Mouse (Mus musculus): ENCODE data around the gene Sh3bp4. TPM values are rescaled to one million over a fixed set of nuclear protein-coding genes. Genes with fewer than 3 reads are reported as not detected.

Sh3bp4 gene
- 16.3 and 17.0 TPM in 2 replicates for polyA plus RNA-seq (2015; fragmentation: Nextera tagmentation; extraction: Ambion mirVana)

DNA sequence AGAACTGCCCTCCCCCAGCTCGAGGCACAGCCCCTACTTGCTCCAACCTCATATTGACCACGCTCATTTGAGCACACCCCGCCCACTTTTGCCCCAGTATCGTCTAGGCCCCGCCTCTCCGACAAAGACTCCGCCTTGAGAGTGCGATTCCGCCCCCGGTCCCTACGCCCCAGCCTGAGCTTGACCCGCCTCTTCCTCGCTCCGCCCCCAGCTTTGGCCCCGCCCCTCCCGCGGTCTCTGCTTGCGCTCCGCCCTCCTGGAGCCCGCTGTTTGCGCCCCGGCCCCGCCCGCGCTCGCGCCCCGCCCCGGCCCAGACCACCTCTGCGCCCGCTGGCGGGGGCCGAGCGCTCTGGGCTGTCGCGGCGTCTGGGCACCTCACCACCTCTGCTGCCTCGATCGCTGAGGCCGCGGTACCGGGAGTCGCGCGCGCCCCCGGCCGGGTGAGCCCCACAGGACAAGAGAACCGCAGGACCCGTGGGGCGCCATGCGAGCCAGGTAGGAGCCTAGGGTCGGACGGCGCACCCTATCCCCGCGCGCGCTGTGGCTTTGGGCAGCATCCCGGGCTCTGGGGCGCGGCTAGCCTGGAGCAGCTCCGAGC is at the start of gene Sh3bp4:
TSS of gene Sh3bp4 (plus strand) at position 313 of the 598 bp plus-strand sequence.
- Histone ChIP-seq H3K27ac (peak within 1 kb of the TSS; percentile 84), H3K4me1 (replicated peaks) (peaks cover 37% of the 10 kb centered on the region), H3K27me3 (replicated peaks) (no peaks in the 10 kb centered on the region), H3K9ac (peak within 1 kb of the TSS; percentile 80), H3K4me2 (replicated peaks) (peak within 1 kb of the TSS; percentile 70), H3K4me3 (replicated peaks) (peak within 1 kb of the TSS; percentile 87), H3K36me3 (no peaks in the 10 kb centered on the region), H3K9me3 (no peaks in the 10 kb centered on the region)
- ATAC-seq: peak; percentile 94
- under 1% methylated on average over 56 of the region's 63 CpGs for WGBS

DNA sequence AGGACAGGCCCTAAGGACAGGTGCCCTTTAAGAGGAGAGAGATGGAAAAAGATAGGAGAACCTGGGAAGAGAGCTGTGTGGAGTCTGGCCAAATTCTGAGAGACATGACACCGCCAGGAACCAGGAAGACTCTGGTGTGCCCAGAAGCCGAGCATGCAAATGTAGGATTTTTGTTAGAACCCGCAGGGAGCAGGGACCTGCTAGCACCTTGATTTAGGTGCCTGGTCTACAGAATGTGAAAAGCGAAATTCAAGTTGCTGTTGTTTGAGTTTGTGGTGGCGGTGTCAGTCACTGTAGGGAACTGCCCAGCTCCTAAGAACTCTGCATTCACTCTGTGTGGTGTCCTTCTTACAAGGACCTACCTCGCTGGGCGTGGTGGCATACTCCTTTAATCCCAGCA is 47.2 kb upstream of the Sh3bp4 start:
- Histone ChIP-seq H3K4me1 (replicated peaks) (peaks cover 16% of the 10 kb centered on the region), H3K27me3 (replicated peaks) (no peaks in the 10 kb centered on the region), H3K4me3 (replicated peaks) (no peak overlapping the region), H3K4me2 (replicated peaks) (no peak overlapping the region), H3K27ac (no peak overlapping the region), H3K36me3 (no peaks in the 10 kb centered on the region), H3K9ac (no peak overlapping the region), H3K9me3 (no peaks in the 10 kb centered on the region)
- 87% methylated on average over 7 of the region's 7 CpGs for WGBS
- no peak for ATAC-seq

DNA sequence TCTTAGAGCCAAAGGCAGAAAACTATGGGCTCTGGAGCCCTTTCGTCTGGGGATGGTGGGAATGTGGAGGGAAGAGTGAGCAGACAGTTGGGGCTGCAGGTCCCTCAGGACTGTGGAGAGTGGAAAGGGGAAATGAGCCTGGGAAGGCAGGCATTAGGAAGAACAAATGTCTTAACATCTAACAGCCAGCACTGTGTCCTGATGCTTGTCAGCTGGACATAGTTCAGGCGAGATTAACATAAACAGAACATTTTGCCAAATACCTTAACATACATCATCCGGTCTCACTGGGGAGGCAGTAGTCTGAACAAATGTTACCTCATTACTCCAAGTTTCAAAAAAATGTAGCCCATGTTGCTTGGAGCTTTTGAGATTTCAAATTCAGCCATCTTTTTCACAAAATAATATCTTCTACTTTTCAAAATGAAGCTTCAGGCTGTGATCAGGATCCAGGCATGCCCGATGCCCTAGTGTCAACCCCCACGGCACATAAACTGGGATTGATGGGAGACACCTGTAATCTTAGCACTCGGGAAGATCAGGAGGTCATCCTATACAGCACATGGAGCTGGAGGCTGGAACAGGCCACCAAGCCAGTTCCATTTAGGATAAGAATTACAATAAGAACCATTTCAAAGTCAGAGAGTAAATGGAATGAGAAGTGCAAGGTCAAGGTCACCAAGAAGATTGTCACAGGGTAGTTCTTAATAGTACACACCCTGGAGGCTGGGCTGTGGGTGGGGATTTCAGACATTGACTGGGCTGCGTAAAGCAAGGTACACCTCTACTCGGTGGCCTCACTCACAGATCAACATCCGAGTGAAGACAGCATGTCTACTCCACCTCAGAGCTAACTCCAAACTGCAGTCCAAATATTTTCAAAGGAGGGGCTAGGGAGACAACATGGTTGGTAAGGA is 45.3 kb upstream of the Sh3bp4 start:
- Histone ChIP-seq H3K36me3 (no peaks in the 10 kb centered on the region), H3K27me3 (replicated peaks) (no peaks in the 10 kb centered on the region), H3K4me1 (replicated peaks) (peaks cover 16% of the 10 kb centered on the region), H3K9ac (no peak overlapping the region), H3K9me3 (no peaks in the 10 kb centered on the region), H3K4me2 (replicated peaks) (no peak overlapping the region), H3K4me3 (replicated peaks) (no peak overlapping the region), H3K27ac (peak overlapping the region; percentile 88)
- ATAC-seq: peak; percentile 74
- WGBS: 27% methylated on average over 9 of the region's 9 CpGs

DNA sequence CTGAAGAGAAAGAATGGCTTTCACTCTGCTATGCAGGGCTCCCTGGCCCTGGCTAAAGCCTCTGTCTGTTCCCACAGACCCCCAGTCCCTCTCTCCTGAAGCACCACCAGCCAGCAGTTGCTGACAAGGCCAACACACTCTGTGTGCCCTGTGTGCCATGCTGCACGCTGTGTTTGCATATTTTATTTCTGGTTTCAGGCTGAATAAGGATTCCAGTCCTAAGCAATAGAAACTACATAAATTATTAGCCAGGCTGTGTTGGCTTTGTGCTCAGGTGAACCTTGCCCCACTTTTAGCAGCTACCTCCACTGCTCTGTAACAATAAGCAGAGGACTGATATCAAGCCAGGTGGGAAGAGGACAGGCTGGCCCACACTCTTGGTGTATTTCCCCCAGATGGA is 44.2 kb upstream of the Sh3bp4 start:
- WGBS: 37% methylated on average over 1 of the region's 1 CpGs
- Histone ChIP-seq H3K4me1 (replicated peaks) (peaks cover 16% of the 10 kb centered on the region), H3K36me3 (no peaks in the 10 kb centered on the region), H3K4me3 (replicated peaks) (no peak overlapping the region), H3K9me3 (no peaks in the 10 kb centered on the region), H3K4me2 (replicated peaks) (peak overlapping the region; percentile 32), H3K9ac (0 out of 2 replicates have a peak overlapping the region, but pooled peaks have one; percentile 8), H3K27ac (peak overlapping the region; percentile 88), H3K27me3 (replicated peaks) (no peaks in the 10 kb centered on the region)
- peak; percentile 87 for ATAC-seq

GRCm38 (mm10) chr1:89029136-89029927 is 40.9 kb upstream of the Sh3bp4 start:
- 64% methylated on average over 11 of the region's 11 CpGs for WGBS
- ATAC-seq: no peak

DNA sequence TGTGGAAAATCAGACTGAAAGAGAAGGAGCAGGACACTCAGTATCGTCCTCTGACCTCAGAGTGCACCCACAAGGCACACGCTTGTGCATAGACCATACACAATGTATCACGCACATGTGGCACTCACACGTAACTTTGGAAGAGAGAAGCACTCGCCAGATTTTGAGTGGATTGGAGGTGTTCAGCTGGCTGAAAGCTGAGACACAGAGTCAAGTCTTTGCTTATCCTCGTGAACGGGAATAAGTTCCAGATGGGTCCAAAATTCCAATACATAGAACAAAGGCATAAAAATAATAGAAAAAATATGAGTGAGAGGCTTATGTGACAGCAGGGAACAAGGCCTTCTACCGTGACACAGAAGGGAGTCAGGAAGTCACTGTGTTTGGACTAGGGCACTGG is 36.6 kb upstream of the Sh3bp4 start:
- 47% methylated on average over 8 of the region's 8 CpGs for WGBS
- no peaks in the 10 kb centered on the region for H3K36me3 ChIP-seq
- H3K4me1 ChIP-seq (replicated peaks): no peaks in the 10 kb centered on the region; the same call in none of the 2 replicates
- no peak for ATAC-seq
- H3K4me2 ChIP-seq (replicated peaks): no peak overlapping the region
- no peaks in the 10 kb centered on the region for H3K27me3 ChIP-seq (replicated peaks)
- H3K9me3 ChIP-seq: no peaks in the 10 kb centered on the region
- H3K4me3 ChIP-seq (replicated peaks): no peak overlapping the region
- no peak overlapping the region for H3K27ac ChIP-seq
- no peak overlapping the region for H3K9ac ChIP-seq

More at GRCm38 (mm10) chr1:89029136-89029927, 40.9 kb upstream of the Sh3bp4 start:
- Histone ChIP-seq H3K4me3 (replicated peaks) (no peak overlapping the region), H3K9me3 (no peaks in the 10 kb centered on the region), H3K27me3 (replicated peaks) (no peaks in the 10 kb centered on the region), H3K9ac (no peak overlapping the region), H3K36me3 (no peaks in the 10 kb centered on the region), H3K4me2 (replicated peaks) (no peak overlapping the region), H3K4me1 (replicated peaks) (peaks cover 16% of the 10 kb centered on the region), H3K27ac (0 out of 2 replicates have a peak overlapping the region, but pooled peaks have one; percentile 2)

DNA sequence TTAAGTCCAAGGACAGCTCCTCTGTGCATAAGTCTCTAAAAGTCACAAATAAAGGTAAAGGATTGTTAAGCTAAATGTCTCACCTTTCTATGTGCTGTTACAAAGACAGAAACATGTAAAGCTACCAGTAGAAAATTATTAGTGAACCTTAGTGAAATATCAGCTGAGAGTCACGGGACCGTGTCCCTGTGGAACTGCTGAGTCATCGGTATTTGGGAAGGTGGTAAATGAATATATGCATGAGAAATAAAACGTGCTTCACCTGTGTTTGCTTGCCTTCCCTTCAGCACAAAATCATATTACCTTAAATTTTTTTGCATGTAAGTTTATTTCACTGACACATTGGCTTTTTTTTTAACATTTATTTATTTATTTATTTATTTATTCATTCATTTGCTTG is 36.2 kb upstream of the Sh3bp4 start:
- H3K4me1 ChIP-seq (replicated peaks): no peaks in the 10 kb centered on the region; the same call in none of the 2 replicates
- no peaks in the 10 kb centered on the region for H3K27me3 ChIP-seq (replicated peaks)
- H3K36me3 ChIP-seq: no peaks in the 10 kb centered on the region
- H3K4me3 ChIP-seq (replicated peaks): no peak overlapping the region
- 79% methylated on average over 4 of the region's 4 CpGs for WGBS
- no peak overlapping the region for H3K4me2 ChIP-seq (replicated peaks)
- no peak overlapping the region for H3K27ac ChIP-seq
- ATAC-seq: no peak
- H3K9ac ChIP-seq: no peak overlapping the region
- H3K9me3 ChIP-seq: no peaks in the 10 kb centered on the region

GRCm38 (mm10) chr1:89035115-89035514 is 35.1 kb upstream of the Sh3bp4 start:
- no peaks in the 10 kb centered on the region for H3K9me3 ChIP-seq
- no peaks in the 10 kb centered on the region for H3K27me3 ChIP-seq (replicated peaks)
- ATAC-seq: no peak
- no peaks in the 10 kb centered on the region for H3K36me3 ChIP-seq
- H3K4me1 ChIP-seq (replicated peaks): no peaks in the 10 kb centered on the region; the same call in 1 of the 2 replicates
- no peak overlapping the region for H3K4me3 ChIP-seq (replicated peaks)
- H3K27ac ChIP-seq: no peak overlapping the region
- H3K9ac ChIP-seq: no peak overlapping the region
- H3K4me2 ChIP-seq (replicated peaks): no peak overlapping the region
- WGBS: 85% methylated on average over 5 of the region's 5 CpGs

GRCm38 (mm10) chr1:89039836-89040235 is 30.4 kb upstream of the Sh3bp4 start:
- WGBS: 22% methylated on average over 2 of the region's 2 CpGs

GRCm38 (mm10) chr1:89041290-89041689 is 28.9 kb upstream of the Sh3bp4 start:
- H3K36me3 ChIP-seq: no peaks in the 10 kb centered on the region
- H3K4me1 ChIP-seq (replicated peaks): 0 out of 2 replicates have a peak, but pooled peaks cover 4% of the 10 kb centered on the region
- WGBS: 39% methylated on average over 5 of the region's 5 CpGs
- H3K27me3 ChIP-seq (replicated peaks): no peaks in the 10 kb centered on the region
- H3K9ac ChIP-seq: no peak overlapping the region
- no peak overlapping the region for H3K4me3 ChIP-seq (replicated peaks)
- no peaks in the 10 kb centered on the region for H3K9me3 ChIP-seq
- 0 out of 2 replicates have a peak, but pooled peaks have one; percentile 51 for ATAC-seq
- peak overlapping the region; percentile 17; the same call in 1 of the 2 replicates for H3K27ac ChIP-seq
- H3K4me2 ChIP-seq (replicated peaks): no peak overlapping the region

More at GRCm38 (mm10) chr1:89039836-89040235, 30.4 kb upstream of the Sh3bp4 start:
- H3K27me3 ChIP-seq (replicated peaks): no peaks in the 10 kb centered on the region
- H3K36me3 ChIP-seq: no peaks in the 10 kb centered on the region
- H3K9me3 ChIP-seq: no peaks in the 10 kb centered on the region
- H3K4me1 ChIP-seq (replicated peaks): 0 out of 2 replicates have a peak, but pooled peaks cover 4% of the 10 kb centered on the region
- no peak overlapping the region for H3K27ac ChIP-seq
- no peak for ATAC-seq
- H3K4me3 ChIP-seq (replicated peaks): no peak overlapping the region
- no peak overlapping the region for H3K4me2 ChIP-seq (replicated peaks)
- no peak overlapping the region for H3K9ac ChIP-seq

GRCm38 (mm10) chr1:89042081-89042480 is 28.1 kb upstream of the Sh3bp4 start:
- WGBS: 72% methylated on average over 4 of the region's 4 CpGs
- no peak overlapping the region for H3K9ac ChIP-seq
- no peak overlapping the region for H3K4me3 ChIP-seq (replicated peaks)
- ATAC-seq: no peak
- H3K27me3 ChIP-seq (replicated peaks): no peaks in the 10 kb centered on the region
- H3K4me2 ChIP-seq (replicated peaks): no peak overlapping the region
- no peak overlapping the region for H3K27ac ChIP-seq
- H3K9me3 ChIP-seq: no peaks in the 10 kb centered on the region
- no peaks in the 10 kb centered on the region for H3K36me3 ChIP-seq
- H3K4me1 ChIP-seq (replicated peaks): 0 out of 2 replicates have a peak, but pooled peaks cover 4% of the 10 kb centered on the region

GRCm38 (mm10) chr1:89042956-89043355 is 27.3 kb upstream of the Sh3bp4 start:
- Histone ChIP-seq H3K4me3 (replicated peaks) (no peak overlapping the region), H3K36me3 (no peaks in the 10 kb centered on the region), H3K4me2 (replicated peaks) (no peak overlapping the region), H3K27me3 (replicated peaks) (no peaks in the 10 kb centered on the region), H3K9me3 (no peaks in the 10 kb centered on the region), H3K27ac (no peak overlapping the region), H3K4me1 (replicated peaks) (0 out of 2 replicates have a peak, but pooled peaks cover 4% of the 10 kb centered on the region), H3K9ac (no peak overlapping the region)
- 88% methylated on average over 10 of the region's 10 CpGs for WGBS
- no peak for ATAC-seq

All from intestine, embryonic 15.5 days (tissue).